Mouse (Mus musculus) midbrain, embryonic 13.5 days (tissue): ENCODE measurements around the gene Rsl24d1. TPM values are rescaled to one million over a fixed set of nuclear protein-coding genes. Genes with fewer than 3 reads are reported as not detected.

Experiments used
- ATAC-seq: fragments of 200-750 bp; cut with Nextera tagmentation; 2 replicates; pipeline ENCODE4 v1.8.0; 2017; ENCODE audit warnings: mild to moderate bottlenecking, moderate TSS enrichment, moderate library complexity
- H3K27ac ChIP-seq: fragments of 300-500 bp; sonication (generic); 2 replicates; pipeline ENCODE4 v1.5.1; 2015; ENCODE audit warnings: inconsistent platforms, mild to moderate bottlenecking, moderate library complexity
- H3K27me3 ChIP-seq: fragments of 300-500 bp; sonication (generic); 2 replicates; pipeline ENCODE4 v1.6.1; 2015; ENCODE audit warnings: mild to moderate bottlenecking, inconsistent platforms
- H3K36me3 ChIP-seq: fragments of 300-500 bp; sonication (generic); 2 replicates; pipeline ENCODE4 v1.6.1; 2015; ENCODE audit warnings: mild to moderate bottlenecking, inconsistent platforms
- H3K4me1 ChIP-seq: fragments of 300-500 bp; sonication (generic); replicated peaks from 2 replicates; pipeline ENCODE4 v1.6.1; 2015; ENCODE audit warnings: inconsistent platforms
- H3K4me2 ChIP-seq: fragments of 300-500 bp; sonication (generic); replicated peaks from 2 replicates; pipeline ENCODE4 v1.6.1; 2015; ENCODE audit warnings: moderate library complexity, mild to moderate bottlenecking, inconsistent platforms
- H3K4me3 ChIP-seq: fragments of 300-500 bp; sonication (generic); replicated peaks from 2 replicates; pipeline ENCODE4 v1.5.1; 2015; ENCODE audit warnings: mild to moderate bottlenecking, inconsistent platforms
- H3K9ac ChIP-seq: fragments of 300-500 bp; sonication (generic); replicated peaks from 2 replicates; pipeline ENCODE4 v1.6.1; 2015; ENCODE audit warnings: mild to moderate bottlenecking, inconsistent platforms
- H3K9me3 ChIP-seq: fragments of 300-500 bp; sonication (generic); 2 replicates; pipeline ENCODE4 v1.6.1; 2016; ENCODE audit warnings: mild to moderate bottlenecking, inconsistent platforms
- WGBS: fragments of 180-500 bp; shearing (Covaris S2); methylation state at CpG from one replicate; pipeline ENCODE4 v1.1.7; 2015; 5-methylcytosine and 5-hydroxymethylcytosine counted together
- polyA plus RNA-seq: library from polyadenylated mRNA; unstranded; fragments of >200 nt; fragmentation: Nextera tagmentation; extraction: Ambion mirVana; gene quantifications from 2 replicates; pipeline ENCODE4 v1.2.1, GENCODE M21; 2015

Rsl24d1 gene
- polyA plus RNA-seq, 1 experiment from 2014 or later: 120 TPM

- no peak for ATAC-seq
- 79% methylated on average over 6 of the region's 6 CpGs for WGBS
- Histone ChIP-seq H3K27ac (no peak overlapping the region), H3K9me3 (no peaks in the 10 kb centered on the region), H3K4me2 (no peak overlapping the region), H3K9ac (no peak overlapping the region), H3K4me1 (no peaks in the 10 kb centered on the region), H3K4me3 (no peak overlapping the region), H3K36me3 (no peaks in the 10 kb centered on the region), H3K27me3 (no peaks in the 10 kb centered on the region)
Observed at GRCm38 (mm10) chr9:73083956-73084355, 29.3 kb upstream of the Rsl24d1 start.

- Histone ChIP-seq H3K9me3 (no peaks in the 10 kb centered on the region), H3K4me2 (no peak overlapping the region), H3K4me3 (no peak overlapping the region), H3K27ac (no peak overlapping the region), H3K9ac (no peak overlapping the region), H3K27me3 (no peaks in the 10 kb centered on the region), H3K4me1 (no peaks in the 10 kb centered on the region), H3K36me3 (no peaks in the 10 kb centered on the region)
- ATAC-seq: no peak
- WGBS: 83% methylated on average over 6 of the region's 6 CpGs
Observed at GRCm38 (mm10) chr9:73085845-73086244, 27.4 kb upstream of the Rsl24d1 start.

- Histone ChIP-seq H3K4me3 (no peak overlapping the region), H3K9me3 (no peaks in the 10 kb centered on the region), H3K27me3 (no peaks in the 10 kb centered on the region), H3K4me2 (no peak overlapping the region), H3K4me1 (no peaks in the 10 kb centered on the region), H3K27ac (no peak overlapping the region), H3K36me3 (no peaks in the 10 kb centered on the region), H3K9ac (no peak overlapping the region)
- ATAC-seq: no peak
- WGBS: 57% methylated on average over 8 of the region's 8 CpGs
Observed at GRCm38 (mm10) chr9:73087121-73087520, 26.1 kb upstream of the Rsl24d1 start.

GRCm38 (mm10) chr9:73087581-73087980 lies 25.6 kb upstream of the Rsl24d1 start:
- Histone ChIP-seq H3K4me1 (no peaks in the 10 kb centered on the region), H3K4me2 (no peak overlapping the region), H3K36me3 (no peaks in the 10 kb centered on the region), H3K4me3 (no peak overlapping the region), H3K9me3 (no peaks in the 10 kb centered on the region), H3K27me3 (no peaks in the 10 kb centered on the region), H3K9ac (no peak overlapping the region), H3K27ac (no peak overlapping the region)
- WGBS: 77% methylated on average over 5 of the region's 5 CpGs
- ATAC-seq: no peak

- Histone ChIP-seq H3K9me3 (no peaks in the 10 kb centered on the region), H3K36me3 (no peaks in the 10 kb centered on the region), H3K27me3 (no peaks in the 10 kb centered on the region), H3K4me3 (no peak overlapping the region), H3K4me2 (no peak overlapping the region), H3K27ac (no peak overlapping the region), H3K4me1 (no peaks in the 10 kb centered on the region), H3K9ac (no peak overlapping the region)
- ATAC-seq: no peak
- 79% methylated on average over 16 of the region's 16 CpGs for WGBS
Observed at GRCm38 (mm10) chr9:73089222-73089920, 23.9 kb upstream of the Rsl24d1 start.

GRCm38 (mm10) chr9:73090121-73090520 lies 23.1 kb upstream of the Rsl24d1 start:
- 0 out of 2 replicates have a peak, but pooled peaks cover 3% of the 10 kb centered on the region for H3K4me1 ChIP-seq
- no peak overlapping the region for H3K4me2 ChIP-seq
- no peak for ATAC-seq
- WGBS: 79% methylated on average over 10 of the region's 10 CpGs
- no peak overlapping the region for H3K4me3 ChIP-seq
- H3K9ac ChIP-seq: no peak overlapping the region
- no peak overlapping the region for H3K27ac ChIP-seq
- H3K27me3 ChIP-seq: no peaks in the 10 kb centered on the region
- H3K36me3 ChIP-seq: no peaks in the 10 kb centered on the region
- no peaks in the 10 kb centered on the region for H3K9me3 ChIP-seq

- 0 out of 2 replicates have a peak, but pooled peaks cover 3% of the 10 kb centered on the region for H3K4me1 ChIP-seq
Observed at GRCm38 (mm10) chr9:73091747-73092146, 21.5 kb upstream of the Rsl24d1 start.

GRCm38 (mm10) chr9:73094580-73094979 lies 18.6 kb upstream of the Rsl24d1 start:
- WGBS: 39% methylated on average over 17 of the region's 17 CpGs
- peak overlapping the region; percentile 19; the same call in 1 of the 2 replicates for H3K4me2 ChIP-seq
- no peak overlapping the region for H3K4me3 ChIP-seq
- H3K36me3 ChIP-seq: no peaks in the 10 kb centered on the region
- H3K27ac ChIP-seq: no peak overlapping the region
- H3K9ac ChIP-seq: no peak overlapping the region
- H3K27me3 ChIP-seq: no peaks in the 10 kb centered on the region
- no peaks in the 10 kb centered on the region for H3K9me3 ChIP-seq
- 0 out of 2 replicates have a peak, but pooled peaks cover 3% of the 10 kb centered on the region for H3K4me1 ChIP-seq
- peak; percentile 86 for ATAC-seq

More at GRCm38 (mm10) chr9:73091747-73092146, 21.5 kb upstream of the Rsl24d1 start:
- Histone ChIP-seq H3K27ac (no peak overlapping the region), H3K9me3 (no peaks in the 10 kb centered on the region), H3K4me2 (no peak overlapping the region), H3K9ac (no peak overlapping the region), H3K36me3 (no peaks in the 10 kb centered on the region), H3K27me3 (no peaks in the 10 kb centered on the region), H3K4me3 (no peak overlapping the region)
- WGBS: 0% methylated on average over 1 of the region's 1 CpGs
- 0 out of 2 replicates have a peak, but pooled peaks have one; percentile 21 for ATAC-seq

GRCm38 (mm10) chr9:73097898-73098297 lies 15.3 kb upstream of the Rsl24d1 start:
- H3K4me2 ChIP-seq: no peak overlapping the region
- 83% methylated on average over 2 of the region's 2 CpGs for WGBS
- ATAC-seq: no peak

GRCm38 (mm10) chr9:73101536-73101935 lies 11.7 kb upstream of the Rsl24d1 start, which contains the start of gene Khdc3:
Gene Khdc3, plus strand, starts transcription at chr9:73101836.
- Histone ChIP-seq H3K27ac (no peak within 1 kb of the TSS), H3K36me3 (no peaks in the 10 kb centered on the region), H3K27me3 (peaks cover 49% of the 10 kb centered on the region), H3K9me3 (no peaks in the 10 kb centered on the region), H3K4me2 (no peak within 1 kb of the TSS), H3K9ac (no peak within 1 kb of the TSS), H3K4me3 (no peak within 1 kb of the TSS; the same call in 1 of the 2 replicates), H3K4me1 (peaks cover 10% of the 10 kb centered on the region)
- no peak for ATAC-seq
- 89% methylated on average over 5 of the region's 5 CpGs for WGBS

More at GRCm38 (mm10) chr9:73097898-73098297, 15.3 kb upstream of the Rsl24d1 start:
- H3K4me1 ChIP-seq: 0 out of 2 replicates have a peak, but pooled peaks cover 3% of the 10 kb centered on the region
- no peaks in the 10 kb centered on the region for H3K36me3 ChIP-seq
- H3K4me3 ChIP-seq: no peak overlapping the region
- H3K27me3 ChIP-seq: peaks cover 15% of the 10 kb centered on the region
- no peak overlapping the region for H3K9ac ChIP-seq
- no peaks in the 10 kb centered on the region for H3K9me3 ChIP-seq
- H3K27ac ChIP-seq: no peak overlapping the region

GRCm38 (mm10) chr9:73102181-73102580 lies 11.0 kb upstream of the Rsl24d1 start, which contains the start of gene Gm20509:
Gene Gm20509, plus strand, starts transcription at chr9:73102470.
- Histone ChIP-seq H3K27ac (no peak within 1 kb of the TSS), H3K4me3 (peak within 1 kb of the TSS; percentile 48), H3K27me3 (peaks cover 53% of the 10 kb centered on the region), H3K9me3 (no peaks in the 10 kb centered on the region), H3K36me3 (no peaks in the 10 kb centered on the region), H3K4me2 (peak within 1 kb of the TSS; percentile 84), H3K4me1 (peaks cover 10% of the 10 kb centered on the region), H3K9ac (peak within 1 kb of the TSS; percentile 65)
- 93% methylated on average over 4 of the region's 4 CpGs for WGBS
- ATAC-seq: no peak

GRCm38 (mm10) chr9:73103159-73103879 lies 9.9 kb upstream of the Rsl24d1 start:
- Histone ChIP-seq H3K9me3 (no peaks in the 10 kb centered on the region), H3K27me3 (peaks cover 58% of the 10 kb centered on the region), H3K9ac (peak overlapping the region; percentile 65), H3K4me2 (peak overlapping the region; percentile 84), H3K27ac (no peak overlapping the region), H3K4me1 (peaks cover 10% of the 10 kb centered on the region), H3K36me3 (no peaks in the 10 kb centered on the region), H3K4me3 (peak overlapping the region; percentile 48)
- WGBS: 6% methylated on average over 60 of the region's 60 CpGs
- ATAC-seq: peak; percentile 45
